Mouse (Mus musculus): ENCODE data around the gene Sub1.
A peak's percentile ranks its signal among the peaks of the same experiment; 100 is the strongest.

Sub1 gene

GRCm38 (mm10) chr15:11965201-11965845, 31.5 kb downstream of the Sub1 start:
- no peak for DNase-seq (ENCODE audit: low read depth)

- DNase-seq (ENCODE audit: low read depth) = no peak
Observed at GRCm38 (mm10) chr15:11963791-11964525, 32.8 kb downstream of the Sub1 start.

GRCm38 (mm10) chr15:11959716-11960115, 37.1 kb downstream of the Sub1 start:
- DNase-seq (ENCODE audit: low read depth) = peak; percentile 59

- no peak for DNase-seq (ENCODE audit: low read depth)
Observed at GRCm38 (mm10) chr15:11956129-11956528, 40.7 kb downstream of the Sub1 start.

- peak; percentile 24 for DNase-seq (ENCODE audit: low read depth)
Observed at GRCm38 (mm10) chr15:11954190-11954589, 42.6 kb downstream of the Sub1 start.

- DNase-seq (ENCODE audit: low read depth) = no peak
Observed at GRCm38 (mm10) chr15:11952159-11952558, 44.6 kb downstream of the Sub1 start.

- no peak for DNase-seq (ENCODE audit: low read depth)
Observed at GRCm38 (mm10) chr15:11951181-11951580, 45.6 kb downstream of the Sub1 start.

GRCm38 (mm10) chr15:11950144-11950543, 46.6 kb downstream of the Sub1 start:
- no peak for DNase-seq (ENCODE audit: low read depth)

- DNase-seq (ENCODE audit: low read depth) = no peak
Observed at GRCm38 (mm10) chr15:11949490-11949889, 47.3 kb downstream of the Sub1 start.

GRCm38 (mm10) chr15:11940855-11941254, 55.9 kb downstream of the Sub1 start:
- no peak for DNase-seq (ENCODE audit: low read depth)
